Mouse (Mus musculus): ENCODE measurements around the gene Nr4a1. TPM values are rescaled to one million over a fixed set of nuclear protein-coding genes. Genes with fewer than 3 reads are reported as not detected.

Gene Nr4a1
- polyA plus RNA-seq, 1 experiment from 2014 or later, result 12.4 TPM

DNA sequence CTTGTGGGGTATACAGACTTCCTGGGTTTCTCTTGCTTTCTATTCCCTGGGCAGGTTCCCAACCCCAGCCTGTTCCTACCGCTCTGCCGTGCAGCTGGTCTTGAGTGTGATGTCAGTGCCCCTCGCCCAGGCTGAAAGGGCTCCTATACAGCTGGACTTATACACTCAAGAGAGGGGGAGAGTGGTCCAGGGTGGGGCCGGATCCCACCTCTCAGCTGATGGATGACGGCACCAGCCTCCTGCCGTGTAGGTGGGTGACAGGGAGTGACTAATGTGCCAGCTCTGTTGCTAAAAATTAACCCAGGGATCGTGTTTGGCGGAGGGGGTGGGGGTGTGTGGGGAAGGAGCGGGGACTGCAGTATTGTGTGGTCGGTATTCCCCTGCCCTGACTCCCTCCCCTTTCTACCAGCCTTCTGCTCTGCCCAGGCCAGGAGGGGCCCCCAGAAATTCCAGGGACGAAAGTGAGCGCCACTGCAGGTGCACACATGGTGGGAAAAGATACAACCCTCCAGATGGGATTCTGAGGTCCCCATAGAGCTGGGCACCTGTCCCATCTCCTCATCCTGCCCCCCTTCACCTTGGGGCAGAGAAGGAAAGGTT is 18.2 kb upstream of the Nr4a1 start:
- Histone ChIP-seq H3K9me3 (ENCODE audit: control insufficient read depth, low read length) (no peaks in the 10 kb centered on the region), H3K4me3 (ENCODE audit: low read depth, low read length) (no peak overlapping the region), H3K27ac (replicated peaks; ENCODE audit: low read depth, low read length) (peak overlapping the region; percentile 44; the same call in 1 of the 2 replicates), H3K27me3 (replicated peaks; ENCODE audit: control insufficient read depth, insufficient read depth, low read length) (no peaks in the 10 kb centered on the region), H3K9ac (ENCODE audit: low read depth, low read length) (peak overlapping the region; percentile 14; the same call in 1 of the 2 replicates), H3K4me1 (ENCODE audit: control insufficient read depth, insufficient read depth, low read length) (peaks cover 12% of the 10 kb centered on the region), H3K4me2 (ENCODE audit: low read depth, low read length) (no peak overlapping the region), H3K36me3 (ENCODE audit: control insufficient read depth, insufficient read depth, low read length) (peaks cover 18% of the 10 kb centered on the region)
- DNase-seq (ENCODE audit: low spot score) (no peak), ATAC-seq (ENCODE audit: low read depth) (peak; percentile 15; the same call in 1 of the 2 replicates)
- 27% methylated on average over 12 of the region's 12 CpGs for WGBS

DNA sequence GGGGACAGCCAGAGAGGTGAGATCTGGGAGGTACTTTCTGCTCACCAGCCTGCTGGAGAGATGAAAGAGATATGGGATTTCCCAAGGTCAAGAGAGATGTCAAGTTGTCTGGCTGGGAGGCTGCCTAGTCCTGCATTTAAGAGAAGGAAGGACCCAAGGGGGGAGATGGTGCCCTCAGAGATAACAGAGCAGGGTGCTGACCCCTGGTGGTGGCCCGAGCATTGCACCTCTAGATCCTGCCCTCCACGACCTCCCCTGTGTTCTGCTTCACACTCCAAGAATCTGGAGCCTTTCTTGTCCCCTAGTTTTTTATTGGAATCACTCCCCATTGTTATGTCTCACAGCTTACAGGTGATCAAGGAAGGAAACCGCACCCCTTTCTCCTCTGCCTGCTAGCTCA is 17.2 kb upstream of the Nr4a1 start:
- 15% methylated on average over 3 of the region's 3 CpGs for WGBS
- ATAC-seq (ENCODE audit: low read depth) (no peak), DNase-seq (ENCODE audit: low spot score) (peak; percentile 56)
- Histone ChIP-seq H3K27ac (replicated peaks; ENCODE audit: low read depth, low read length) (no peak overlapping the region), H3K27me3 (replicated peaks; ENCODE audit: control insufficient read depth, insufficient read depth, low read length) (no peaks in the 10 kb centered on the region), H3K9me3 (ENCODE audit: control insufficient read depth, low read length) (no peaks in the 10 kb centered on the region), H3K36me3 (ENCODE audit: control insufficient read depth, insufficient read depth, low read length) (peaks cover 7% of the 10 kb centered on the region; the same call in 1 of the 2 replicates), H3K4me1 (ENCODE audit: control insufficient read depth, insufficient read depth, low read length) (peaks cover 14% of the 10 kb centered on the region), H3K4me3 (ENCODE audit: low read depth, low read length) (no peak overlapping the region), H3K9ac (ENCODE audit: low read depth, low read length) (no peak overlapping the region), H3K4me2 (ENCODE audit: low read depth, low read length) (no peak overlapping the region)

DNA sequence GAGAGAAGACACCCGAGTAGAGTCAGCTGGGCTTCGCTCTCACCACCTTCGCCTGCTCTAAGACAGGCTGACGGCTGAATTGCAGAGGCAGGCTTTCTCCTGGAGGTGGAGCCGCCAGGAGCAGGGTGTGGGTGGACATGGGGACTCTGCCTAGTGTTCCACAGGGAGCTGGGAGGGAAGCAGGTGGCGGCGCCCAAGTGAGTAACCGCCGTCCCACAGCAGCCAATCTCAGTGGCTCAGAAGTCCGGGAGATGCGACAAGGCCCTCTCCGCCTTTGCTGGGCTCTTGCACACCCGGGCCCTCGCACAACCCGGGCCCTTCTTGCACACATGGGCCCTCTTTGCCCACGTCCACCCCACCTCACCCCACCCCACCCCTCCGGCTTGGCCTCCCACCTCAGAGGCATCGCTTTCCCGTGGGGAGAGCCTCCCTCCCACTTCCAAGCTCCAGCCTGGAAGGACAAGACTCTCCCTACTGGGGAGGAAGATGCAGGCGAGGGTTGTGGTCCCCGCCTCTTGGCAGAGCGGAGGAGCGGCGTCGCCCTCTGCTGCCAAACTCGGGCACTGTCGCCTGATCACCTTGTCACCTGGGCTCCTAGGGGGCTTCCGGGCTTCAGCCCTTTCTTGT is 15.1 kb upstream of the Nr4a1 start:
- 8% methylated on average over 19 of the region's 28 CpGs for WGBS
- Histone ChIP-seq H3K27me3 (replicated peaks; ENCODE audit: control insufficient read depth, insufficient read depth, low read length) (no peaks in the 10 kb centered on the region), H3K4me3 (ENCODE audit: low read depth, low read length) (peak overlapping the region; percentile 27), H3K4me2 (ENCODE audit: low read depth, low read length) (peak overlapping the region; percentile 61), H3K36me3 (ENCODE audit: control insufficient read depth, insufficient read depth, low read length) (no peaks in the 10 kb centered on the region), H3K4me1 (ENCODE audit: control insufficient read depth, insufficient read depth, low read length) (peaks cover 14% of the 10 kb centered on the region), H3K9me3 (ENCODE audit: control insufficient read depth, low read length) (no peaks in the 10 kb centered on the region), H3K27ac (replicated peaks; ENCODE audit: low read depth, low read length) (peak overlapping the region; percentile 25; the same call in 1 of the 2 replicates), H3K9ac (ENCODE audit: low read depth, low read length) (peak overlapping the region; percentile 43; the same call in 1 of the 2 replicates)
- ATAC-seq (ENCODE audit: low read depth), result peak; percentile 41; the same call in 1 of the 2 replicates
- peak; percentile 71 for DNase-seq (ENCODE audit: low spot score)

DNA sequence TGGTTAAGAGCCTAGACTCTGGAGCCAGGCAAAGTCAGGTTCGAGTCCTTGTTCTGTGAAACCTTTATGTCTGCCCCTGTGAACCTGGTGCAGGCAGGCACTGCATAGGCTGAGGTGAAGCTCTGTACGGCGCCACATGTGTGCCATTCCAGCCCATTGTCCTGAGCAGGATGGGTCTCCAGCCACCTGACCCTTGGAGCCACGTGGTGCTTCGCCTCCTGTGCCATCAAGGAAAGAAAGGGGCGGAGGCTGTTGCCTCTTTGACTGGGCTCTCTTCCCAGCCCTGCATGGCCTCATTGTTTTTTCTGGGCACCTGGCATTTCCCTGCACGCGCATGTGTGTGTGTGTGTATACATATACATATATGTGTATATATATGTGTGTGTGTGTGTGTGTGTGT is 14.2 kb upstream of the Nr4a1 start:
- Histone ChIP-seq H3K9ac (ENCODE audit: low read depth, low read length) (no peak overlapping the region), H3K36me3 (ENCODE audit: control insufficient read depth, insufficient read depth, low read length) (no peaks in the 10 kb centered on the region), H3K27ac (replicated peaks; ENCODE audit: low read depth, low read length) (no peak overlapping the region), H3K9me3 (ENCODE audit: control insufficient read depth, low read length) (no peaks in the 10 kb centered on the region), H3K27me3 (replicated peaks; ENCODE audit: control insufficient read depth, insufficient read depth, low read length) (no peaks in the 10 kb centered on the region), H3K4me3 (ENCODE audit: low read depth, low read length) (no peak overlapping the region), H3K4me1 (ENCODE audit: control insufficient read depth, insufficient read depth, low read length) (peaks cover 14% of the 10 kb centered on the region), H3K4me2 (ENCODE audit: low read depth, low read length) (no peak overlapping the region)
- DNase-seq (ENCODE audit: low spot score) (no peak), ATAC-seq (ENCODE audit: low read depth) (no peak)
- WGBS, result 67% methylated on average over 8 of the region's 8 CpGs

DNA sequence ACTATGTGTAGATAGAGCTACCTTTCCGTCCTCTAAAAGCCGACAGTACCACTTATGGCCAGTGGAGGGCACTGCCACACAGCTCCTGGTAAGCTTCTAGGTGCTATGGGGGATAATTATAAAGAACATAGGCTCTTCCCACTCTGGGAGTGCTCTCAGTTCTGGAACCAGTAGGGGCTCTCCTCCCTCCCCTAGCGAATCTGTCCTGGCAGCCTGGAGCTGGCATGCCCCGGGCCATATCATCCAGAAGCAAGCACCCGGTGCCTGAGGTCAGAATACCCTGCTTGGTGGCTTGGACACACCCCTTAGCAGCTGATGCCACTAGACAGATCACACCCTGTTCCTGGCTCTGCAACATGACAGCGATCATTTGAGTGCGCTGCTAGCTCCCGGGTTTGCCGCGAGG is 13.3 kb upstream of the Nr4a1 start:
- WGBS, result 2% methylated on average over 10 of the region's 10 CpGs
- H3K9ac ChIP-seq (ENCODE audit: low read depth, low read length), result peak overlapping the region; percentile 48; the same call in 1 of the 2 replicates
- H3K27ac ChIP-seq (replicated peaks; ENCODE audit: low read depth, low read length), result no peak overlapping the region; the same call in 1 of the 2 replicates
- H3K9me3 ChIP-seq (ENCODE audit: control insufficient read depth, low read length), result no peaks in the 10 kb centered on the region
- peak overlapping the region; percentile 15 for H3K4me3 ChIP-seq (ENCODE audit: low read depth, low read length)
- ATAC-seq (ENCODE audit: low read depth), result peak; percentile 72
- H3K4me2 ChIP-seq (ENCODE audit: low read depth, low read length), result peak overlapping the region; percentile 46
- no peaks in the 10 kb centered on the region for H3K36me3 ChIP-seq (ENCODE audit: control insufficient read depth, insufficient read depth, low read length)
- DNase-seq (ENCODE audit: low spot score), result peak; percentile 90
- peaks cover 11% of the 10 kb centered on the region; the same call in 1 of the 2 replicates for H3K4me1 ChIP-seq (ENCODE audit: control insufficient read depth, insufficient read depth, low read length)
- H3K27me3 ChIP-seq (replicated peaks; ENCODE audit: control insufficient read depth, insufficient read depth, low read length), result no peaks in the 10 kb centered on the region

DNA sequence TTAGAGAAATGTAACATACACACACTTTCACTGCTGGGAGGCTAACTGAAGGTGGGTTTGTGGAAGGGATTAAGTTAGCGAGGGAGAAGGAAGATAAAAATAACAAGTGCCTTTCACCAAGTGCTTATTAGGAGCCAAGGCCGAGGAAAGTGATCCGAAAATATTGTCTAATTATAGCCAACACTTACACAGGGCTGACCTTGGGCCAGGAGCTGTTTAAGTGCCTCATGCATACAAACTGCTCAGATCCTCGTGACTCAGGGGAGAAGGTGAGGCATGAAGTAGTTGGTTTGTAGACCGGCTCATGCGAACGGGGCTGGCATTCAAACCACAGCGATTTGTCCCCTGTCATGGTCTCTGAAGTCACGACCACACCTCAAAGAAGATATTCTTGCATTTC is 12.8 kb upstream of the Nr4a1 start:
- no peak overlapping the region; the same call in 1 of the 2 replicates for H3K27ac ChIP-seq (replicated peaks; ENCODE audit: low read depth, low read length)
- H3K4me3 ChIP-seq (ENCODE audit: low read depth, low read length), result no peak overlapping the region; the same call in 1 of the 2 replicates
- peak overlapping the region; percentile 48; the same call in 1 of the 2 replicates for H3K9ac ChIP-seq (ENCODE audit: low read depth, low read length)

DNA sequence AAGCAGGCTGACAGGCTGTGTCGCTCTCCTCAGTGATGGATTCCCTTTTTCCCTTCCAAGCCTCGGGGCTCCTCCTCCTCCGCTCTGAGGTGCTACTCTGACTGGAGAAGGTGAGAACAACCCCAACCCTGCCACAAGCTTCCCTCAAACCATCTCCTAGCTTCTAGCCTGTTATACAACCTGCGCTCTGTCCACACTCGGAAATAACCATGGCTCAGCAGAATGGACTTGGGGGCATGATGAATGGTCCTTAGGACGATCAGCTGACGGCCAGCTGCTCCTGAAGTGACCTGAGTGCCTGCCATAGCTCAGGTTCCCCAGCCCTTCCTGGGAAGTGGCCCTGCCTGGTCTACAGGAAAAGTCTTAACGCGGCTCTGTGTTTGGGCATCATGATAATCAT is 12.2 kb upstream of the Nr4a1 start:
- Histone ChIP-seq H3K9ac (ENCODE audit: low read depth, low read length) (no peak overlapping the region), H3K36me3 (ENCODE audit: control insufficient read depth, insufficient read depth, low read length) (no peaks in the 10 kb centered on the region), H3K4me2 (ENCODE audit: low read depth, low read length) (no peak overlapping the region), H3K27me3 (replicated peaks; ENCODE audit: control insufficient read depth, insufficient read depth, low read length) (no peaks in the 10 kb centered on the region), H3K4me1 (ENCODE audit: control insufficient read depth, insufficient read depth, low read length) (peaks cover 16% of the 10 kb centered on the region), H3K9me3 (ENCODE audit: control insufficient read depth, low read length) (no peaks in the 10 kb centered on the region), H3K4me3 (ENCODE audit: low read depth, low read length) (no peak overlapping the region), H3K27ac (replicated peaks; ENCODE audit: low read depth, low read length) (no peak overlapping the region)
- DNase-seq (ENCODE audit: low spot score), result no peak
- 74% methylated on average over 9 of the region's 9 CpGs for WGBS
- ATAC-seq (ENCODE audit: low read depth), result no peak

More for the DNA sequence above, 12.8 kb upstream of the Nr4a1 start:
- H3K36me3 ChIP-seq (ENCODE audit: control insufficient read depth, insufficient read depth, low read length), result no peaks in the 10 kb centered on the region
- no peaks in the 10 kb centered on the region for H3K27me3 ChIP-seq (replicated peaks; ENCODE audit: control insufficient read depth, insufficient read depth, low read length)
- ATAC-seq (ENCODE audit: low read depth) (no peak), DNase-seq (ENCODE audit: low spot score) (no peak)
- WGBS, result 53% methylated on average over 9 of the region's 9 CpGs
- H3K9me3 ChIP-seq (ENCODE audit: control insufficient read depth, low read length), result no peaks in the 10 kb centered on the region
- H3K4me1 ChIP-seq (ENCODE audit: control insufficient read depth, insufficient read depth, low read length), result peaks cover 12% of the 10 kb centered on the region; the same call in 1 of the 2 replicates
- H3K4me2 ChIP-seq (ENCODE audit: low read depth, low read length), result peak overlapping the region; percentile 46

DNA sequence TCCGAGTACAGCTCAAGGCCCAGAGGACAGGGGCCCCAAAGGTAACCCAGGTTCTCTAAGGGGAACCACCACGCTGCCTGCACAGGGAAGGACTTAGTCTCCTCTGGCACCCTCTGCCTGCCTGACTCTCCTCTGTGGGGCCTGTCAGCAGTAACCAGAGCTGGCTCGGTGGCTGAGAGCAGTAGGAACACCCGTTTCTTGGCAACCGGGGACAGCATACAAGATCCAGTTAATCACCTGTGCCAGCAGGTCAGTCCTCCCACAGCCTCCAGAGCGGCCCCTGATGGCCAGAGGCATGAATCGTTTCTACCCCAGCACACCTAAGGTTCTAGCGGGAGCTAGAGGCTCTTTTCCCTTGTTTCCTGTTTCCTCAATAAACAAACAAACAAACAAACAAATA is 11.4 kb upstream of the Nr4a1 start:
- 20% methylated on average over 8 of the region's 8 CpGs for WGBS

More for the DNA sequence above, 11.4 kb upstream of the Nr4a1 start:
- ATAC-seq (ENCODE audit: low read depth), result no peak; the same call in 1 of the 2 replicates
- Histone ChIP-seq H3K4me1 (ENCODE audit: control insufficient read depth, insufficient read depth, low read length) (peaks cover 21% of the 10 kb centered on the region), H3K9ac (ENCODE audit: low read depth, low read length) (no peak overlapping the region), H3K27ac (replicated peaks; ENCODE audit: low read depth, low read length) (no peak overlapping the region), H3K9me3 (ENCODE audit: control insufficient read depth, low read length) (no peaks in the 10 kb centered on the region), H3K27me3 (replicated peaks; ENCODE audit: control insufficient read depth, insufficient read depth, low read length) (no peaks in the 10 kb centered on the region), H3K36me3 (ENCODE audit: control insufficient read depth, insufficient read depth, low read length) (no peaks in the 10 kb centered on the region), H3K4me3 (ENCODE audit: low read depth, low read length) (no peak overlapping the region), H3K4me2 (ENCODE audit: low read depth, low read length) (no peak overlapping the region)
- DNase-seq (ENCODE audit: low spot score), result peak; percentile 81

Measured in embryonic facial prominence, embryonic 14.5 days (tissue).